ENCODE assay signal across 8 mouse cellular contexts in genomic region chr4:142303374-142304020, GRCm38 (mm10).
A peak's percentile ranks its signal among the peaks of the same experiment; 100 is the strongest.
DNase-seq lines count a peak whose midpoint lies in the region; ATAC-seq lines count a peak whose summit lies in the region.
"Had no signal": no experiment of that assay in that cellular context is flagged by ENCODE, and none has a peak within 500 bp of the region (broad histone marks: within the 10 kb centered on the region; RNA-seq: fewer than 3 reads in every experiment).

No protein-coding gene starts in this region.

- peak overlapping the region; percentile 4; the same call in 1 of the 2 replicates for H3K27ac ChIP-seq in midbrain, embryonic 10.5 days (replicated peaks)
- no peak overlapping the region for H3K27ac ChIP-seq in midbrain, embryonic 13.5 days
- H3K27ac ChIP-seq in midbrain, embryonic 15.5 days, result 0 out of 2 replicates have a peak overlapping the region, but pooled peaks have one; percentile 17
- H3K27ac ChIP-seq: kidney, postnatal 0 days had no signal

- 75% methylated on average over 10 of the region's 10 CpGs for WGBS in midbrain, embryonic 10.5 days
- WGBS in midbrain, embryonic 13.5 days, result 78% methylated on average over 10 of the region's 10 CpGs
- 69% methylated on average over 10 of the region's 10 CpGs for WGBS in midbrain, embryonic 15.5 days

- no peak overlapping the region for H3K9ac ChIP-seq in midbrain, embryonic 13.5 days (replicated peaks)
- no peak overlapping the region for H3K9ac ChIP-seq in midbrain, embryonic 15.5 days

- no peak overlapping the region for H3K4me3 ChIP-seq in midbrain, embryonic 10.5 days
- H3K4me3 ChIP-seq in midbrain, embryonic 13.5 days (replicated peaks), result no peak overlapping the region
- no peak overlapping the region for H3K4me3 ChIP-seq in midbrain, embryonic 15.5 days

- no peak for ATAC-seq in midbrain, embryonic 13.5 days
- ATAC-seq in midbrain, embryonic 15.5 days (replicated peaks), result no peak

- peaks cover 52% of the 10 kb centered on the region for H3K4me1 ChIP-seq in midbrain, embryonic 10.5 days
- H3K4me1 ChIP-seq in midbrain, embryonic 13.5 days (replicated peaks), result peaks cover 53% of the 10 kb centered on the region
- peaks cover 50% of the 10 kb centered on the region for H3K4me1 ChIP-seq in midbrain, embryonic 15.5 days

- H3K36me3 ChIP-seq in midbrain, embryonic 10.5 days, result no peaks in the 10 kb centered on the region
- H3K36me3 ChIP-seq in midbrain, embryonic 13.5 days, result no peaks in the 10 kb centered on the region
- no peaks in the 10 kb centered on the region for H3K36me3 ChIP-seq in midbrain, embryonic 15.5 days (replicated peaks)

- no peaks in the 10 kb centered on the region for H3K9me3 ChIP-seq in midbrain, embryonic 10.5 days (replicated peaks)
- H3K9me3 ChIP-seq in midbrain, embryonic 13.5 days, result no peaks in the 10 kb centered on the region
- no peaks in the 10 kb centered on the region for H3K9me3 ChIP-seq in midbrain, embryonic 15.5 days

- no peak overlapping the region for H3K4me2 ChIP-seq in midbrain, embryonic 13.5 days (replicated peaks)
- H3K4me2 ChIP-seq in midbrain, embryonic 15.5 days, result no peak overlapping the region

- H3K27me3 ChIP-seq in midbrain, embryonic 10.5 days (ENCODE audit: low read depth, poor library complexity, severe bottlenecking), result no peaks in the 10 kb centered on the region
- H3K27me3 ChIP-seq in midbrain, embryonic 13.5 days, result no peaks in the 10 kb centered on the region
- H3K27me3 ChIP-seq in midbrain, embryonic 15.5 days (replicated peaks), result no peaks in the 10 kb centered on the region

- DNase-seq in midbrain, embryonic 10.5 days (ENCODE audit: low spot score), result no peak
- DNase-seq in cerebellum, adult 11-12 months, result peak; percentile 99
- peak; percentile 98 to 99 for DNase-seq in cerebellum, postnatal 36 days
- DNase-seq in urinary bladder, adult 2 months (ENCODE audit: low spot score), result no peak
- no peak for DNase-seq in kidney, adult 11 months

Comparison
In these comparisons a context has a peak if more than half of its experiments do, and no peak if none do; other contexts are left out.
1. DNase-seq: peak in cerebellum, adult 11-12 months (single experiment) and cerebellum, postnatal 36 days (2 of 2); none in midbrain, embryonic 10.5 days (single experiment), urinary bladder, adult 2 months (single experiment) and kidney, adult 11 months (single experiment).